Mouse (Mus musculus) layer of hippocampus, postnatal 14 days (tissue): Measurements from ENCODE around the gene Slc24a4. TPM values are rescaled to one million over a fixed set of nuclear protein-coding genes. Genes with fewer than 3 reads are reported as not detected.
A peak's percentile ranks its signal among the peaks of the same experiment; 100 is the strongest.
"Not testable (repeated sequence)": the region's sequence is repeated elsewhere in the genome, so short reads cannot be mapped to it uniquely, and the experiment has no call there.

Experiments used
- DNase-seq, 2 experiments: peaks; one replicate each; pipeline ENCODE4 v3.0.0; 2021 to 2022; ENCODE audit warnings: low spot score in 2 of 2, mixed read lengths in 1 of 2
- total RNA-seq, 2 experiments: library from RNA; stranded (reverse); gene quantifications; 2 replicates each; pipeline ENCODE4 v1.2.3; 2021

The Slc24a4 gene
- total RNA-seq, 2 experiments from 2014 or later, result 28.2 to 28.5 TPM

GRCm38 (mm10) chr12:102164632-102165031, 36.1 kb downstream of the Slc24a4 start:
- DNase-seq, result no peak

- no peak for DNase-seq
Observed at GRCm38 (mm10) chr12:102166691-102167261, 38.2 kb downstream of the Slc24a4 start.

- DNase-seq, result no peak
Observed at GRCm38 (mm10) chr12:102167302-102167701, 38.8 kb downstream of the Slc24a4 start.

- no peak for DNase-seq
Observed at GRCm38 (mm10) chr12:102172746-102173145, 44.2 kb downstream of the Slc24a4 start.

- no peak for DNase-seq
Observed at GRCm38 (mm10) chr12:102173345-102173744, 44.8 kb downstream of the Slc24a4 start.

- no peak for DNase-seq
Observed at GRCm38 (mm10) chr12:102180371-102181074, 52.0 kb downstream of the Slc24a4 start.

GRCm38 (mm10) chr12:102181799-102182357, 53.3 kb downstream of the Slc24a4 start:
- peak; percentile 46 to 58 for DNase-seq

GRCm38 (mm10) chr12:102182621-102183020, 54.1 kb downstream of the Slc24a4 start:
- DNase-seq, result no peak

- DNase-seq, result no peak
Observed at GRCm38 (mm10) chr12:102183201-102183600, 54.7 kb downstream of the Slc24a4 start.

GRCm38 (mm10) chr12:102190820-102191219, 62.3 kb downstream of the Slc24a4 start:
- no peak for DNase-seq

- peak in 1 of 2 experiments; percentile 46 for DNase-seq
Observed at GRCm38 (mm10) chr12:102201516-102201915, 73.0 kb downstream of the Slc24a4 start.

GRCm38 (mm10) chr12:102202901-102203300, 74.4 kb downstream of the Slc24a4 start:
- peak in 1 of 2 experiments; percentile 22 for DNase-seq

- no peak for DNase-seq
Observed at GRCm38 (mm10) chr12:102206471-102206870, 77.9 kb downstream of the Slc24a4 start.

GRCm38 (mm10) chr12:102207245-102207644, 78.7 kb downstream of the Slc24a4 start:
- DNase-seq, result no peak

GRCm38 (mm10) chr12:102210801-102211200, 82.3 kb downstream of the Slc24a4 start:
- no peak for DNase-seq

GRCm38 (mm10) chr12:102223404-102223803, 94.9 kb downstream of the Slc24a4 start:
- DNase-seq, result peak in 1 of 2 experiments; percentile 54

- not testable (repeated sequence) for DNase-seq
Observed at GRCm38 (mm10) chr12:102224112-102224511, 95.6 kb downstream of the Slc24a4 start.

GRCm38 (mm10) chr12:102225165-102225564, 96.6 kb downstream of the Slc24a4 start:
- DNase-seq, result no peak

GRCm38 (mm10) chr12:102235551-102235950, 107.0 kb downstream of the Slc24a4 start:
- DNase-seq, result no peak

- DNase-seq, result no peak
Observed at GRCm38 (mm10) chr12:102236317-102236716, 107.8 kb downstream of the Slc24a4 start.

- DNase-seq, result no peak
Observed at GRCm38 (mm10) chr12:102242076-102242722, 113.7 kb downstream of the Slc24a4 start.

GRCm38 (mm10) chr12:102243915-102244314, 115.4 kb downstream of the Slc24a4 start:
- no peak for DNase-seq
